Mouse (Mus musculus): ENCODE results near the gene Engase. TPM values are rescaled to one million over a fixed set of nuclear protein-coding genes. Genes with fewer than 3 reads are reported as not detected.

Engase gene
- total RNA-seq, 2 experiments from 2014 or later = 0.89 to 3.2 TPM

- ATAC-seq (replicated peaks; ENCODE audit: poor library complexity) = peak; percentile 53
Observed at GRCm38 (mm10) chr11:118453886-118454671, 22.6 kb upstream of the Engase start.

- ATAC-seq (replicated peaks; ENCODE audit: poor library complexity) = no peak
Observed at GRCm38 (mm10) chr11:118455788-118456187, 20.8 kb upstream of the Engase start.

GRCm38 (mm10) chr11:118456937-118457336 is 19.7 kb upstream of the Engase start:
- ATAC-seq (replicated peaks; ENCODE audit: poor library complexity) = peak; percentile 18; the same call in 1 of the 2 replicates

GRCm38 (mm10) chr11:118459051-118459450 is 17.6 kb upstream of the Engase start:
- ATAC-seq (replicated peaks; ENCODE audit: poor library complexity) = peak; percentile 34

GRCm38 (mm10) chr11:118459536-118459935 is 17.1 kb upstream of the Engase start:
- ATAC-seq (replicated peaks; ENCODE audit: poor library complexity) = peak; percentile 52

GRCm38 (mm10) chr11:118460280-118460679 is 16.3 kb upstream of the Engase start:
- ATAC-seq (replicated peaks; ENCODE audit: poor library complexity) = 0 out of 2 replicates have a peak, but pooled peaks have one; percentile 35

- peak; percentile 61 for ATAC-seq (replicated peaks; ENCODE audit: poor library complexity)
Observed at GRCm38 (mm10) chr11:118467441-118468035, 9.1 kb upstream of the Engase start.

GRCm38 (mm10) chr11:118469509-118470160 is 7.0 kb upstream of the Engase start:
- ATAC-seq (replicated peaks; ENCODE audit: poor library complexity) = peak; percentile 10; the same call in 1 of the 2 replicates

GRCm38 (mm10) chr11:118470234-118470966 is 6.2 kb upstream of the Engase start:
- ATAC-seq (replicated peaks; ENCODE audit: poor library complexity) = peak; percentile 71

- no peak for ATAC-seq (replicated peaks; ENCODE audit: poor library complexity)
Observed at GRCm38 (mm10) chr11:118471676-118472075, 5.0 kb upstream of the Engase start.

GRCm38 (mm10) chr11:118473161-118473560 is 3.5 kb upstream of the Engase start:
- no peak for ATAC-seq (replicated peaks; ENCODE audit: poor library complexity)

- no peak for ATAC-seq (replicated peaks; ENCODE audit: poor library complexity)
Observed at GRCm38 (mm10) chr11:118473842-118474500, 2.7 kb upstream of the Engase start.

GRCm38 (mm10) chr11:118475496-118476083 is 1.0 kb upstream of the Engase start:
- ATAC-seq (replicated peaks; ENCODE audit: poor library complexity) = no peak

GRCm38 (mm10) chr11:118479776-118480175 is 3.1 kb downstream of the Engase start:
- ATAC-seq (replicated peaks; ENCODE audit: poor library complexity) = no peak

- ATAC-seq (replicated peaks; ENCODE audit: poor library complexity) = no peak
Observed at GRCm38 (mm10) chr11:118481231-118481630, 4.6 kb downstream of the Engase start.

GRCm38 (mm10) chr11:118481751-118482150 is 5.1 kb downstream of the Engase start:
- ATAC-seq (replicated peaks; ENCODE audit: poor library complexity) = no peak

GRCm38 (mm10) chr11:118484169-118484568 is 7.5 kb downstream of the Engase start:
- ATAC-seq (replicated peaks; ENCODE audit: poor library complexity) = no peak

- no peak for ATAC-seq (replicated peaks; ENCODE audit: poor library complexity)
Observed at GRCm38 (mm10) chr11:118485338-118485737, 8.7 kb downstream of the Engase start.

- no peak for ATAC-seq (replicated peaks; ENCODE audit: poor library complexity)
Observed at GRCm38 (mm10) chr11:118485780-118486179, 9.2 kb downstream of the Engase start.

GRCm38 (mm10) chr11:118486281-118486680 is 9.7 kb downstream of the Engase start:
- no peak for ATAC-seq (replicated peaks; ENCODE audit: poor library complexity)
